Mouse (Mus musculus) gastrocnemius, postnatal 10 days (tissue): Measurements from ENCODE around the gene Samd7. TPM values are rescaled to one million over a fixed set of nuclear protein-coding genes. Genes with fewer than 3 reads are reported as not detected.

Experiments
- DNase-seq: peaks from one replicate; pipeline ENCODE4 v3.0.0; 2021; ENCODE audit warnings: mixed read lengths
- total RNA-seq, 2 experiments: library from RNA; stranded (reverse); gene quantifications; 2 replicates each; pipeline ENCODE4 v1.2.3; 2021

Gene Samd7
- total RNA-seq, 2 experiments from 2014 or later, result 0.26 to 0.36 TPM

DNA sequence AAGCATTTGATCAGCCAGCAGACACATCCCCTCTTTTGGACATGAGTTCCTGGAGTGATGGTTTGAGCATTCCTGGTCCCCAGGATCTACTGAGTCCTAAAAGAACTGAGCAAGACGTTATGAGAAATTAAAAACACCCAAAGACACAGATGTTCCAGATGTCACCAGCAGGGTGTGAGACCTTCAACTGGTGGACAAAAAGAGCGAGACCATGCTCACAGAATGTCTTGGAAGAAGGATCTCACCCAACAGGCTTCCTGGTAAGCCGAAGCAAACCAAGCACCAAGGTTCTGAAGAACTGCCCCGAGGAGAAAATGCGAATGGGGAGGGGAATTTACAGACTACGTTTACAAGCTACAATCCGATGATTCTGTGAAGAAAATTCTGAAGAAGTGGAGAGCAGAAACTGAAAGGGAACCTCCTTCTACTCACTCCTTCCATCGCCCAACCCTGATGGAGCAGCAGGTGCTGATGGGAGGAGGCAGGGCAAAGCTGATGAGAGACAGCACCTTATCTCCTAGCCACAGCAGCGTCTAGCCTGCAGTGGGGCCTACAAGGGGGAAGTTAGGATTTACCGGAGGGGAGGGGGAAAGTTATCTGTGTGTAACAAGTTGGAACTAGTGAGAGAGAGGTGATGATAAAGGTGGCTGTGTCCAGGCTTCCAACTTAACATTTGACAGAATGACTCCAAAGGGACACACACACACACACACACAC, 19.4 kb downstream of the Samd7 start:
- no peak for DNase-seq

DNA sequence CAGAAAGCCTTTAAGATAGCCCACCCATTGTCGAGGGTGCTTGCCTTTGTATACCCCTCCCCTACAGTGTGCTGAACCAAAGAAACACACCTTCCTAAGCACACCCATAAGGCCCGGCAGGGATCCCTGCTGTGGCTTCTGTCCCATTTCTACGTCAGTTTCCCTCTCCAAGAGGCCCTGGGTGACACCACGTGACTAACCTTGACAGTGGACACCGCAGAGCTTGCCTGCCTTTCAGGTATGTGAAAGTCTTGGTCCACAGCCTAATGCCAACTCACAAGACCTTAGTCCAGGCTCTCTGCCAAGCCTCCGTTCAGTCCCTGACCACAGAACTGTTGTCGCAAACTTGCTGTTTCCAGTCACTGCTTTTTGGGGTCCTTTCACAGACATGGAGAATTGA, 20.1 kb downstream of the Samd7 start:
- no peak for DNase-seq

GRCm38 (mm10) chr3:30767271-30767670, 21.2 kb downstream of the Samd7 start:
- DNase-seq, result no peak

DNA sequence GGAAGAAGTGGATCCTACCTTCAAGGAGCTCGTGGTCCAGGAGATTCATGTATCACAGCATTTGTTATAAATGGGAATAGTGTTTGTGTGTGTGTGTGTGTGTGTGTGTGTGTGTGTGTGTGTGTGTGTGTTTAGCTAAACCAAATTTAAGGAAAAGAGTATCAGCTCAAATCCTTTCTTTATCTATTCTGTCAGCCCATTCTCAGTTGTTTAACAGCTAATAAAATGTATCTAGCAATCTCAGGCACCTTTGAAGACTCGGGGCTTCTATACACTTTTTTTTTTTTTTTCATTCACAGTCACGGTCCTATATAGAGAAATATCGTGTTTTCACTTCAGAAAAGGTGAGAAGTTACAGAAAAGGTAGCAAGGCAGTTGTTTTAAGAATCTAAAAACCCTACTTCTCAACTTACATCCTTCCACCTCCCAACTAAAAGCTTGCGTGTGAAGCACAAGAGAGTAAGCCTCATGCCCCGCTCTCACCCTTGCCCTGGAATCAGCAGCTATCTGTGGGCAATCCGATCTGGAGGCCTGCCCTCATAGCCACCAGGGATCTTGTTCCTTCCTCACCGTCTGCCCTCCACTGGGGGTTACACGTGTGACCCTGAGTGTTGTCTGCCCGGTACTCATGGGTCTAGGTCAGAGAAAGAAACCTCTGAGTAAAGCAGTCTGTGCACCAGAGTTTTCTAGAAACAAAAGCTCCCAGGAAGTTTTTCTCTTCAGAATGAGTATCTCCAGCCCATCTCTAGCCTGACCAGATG, 23.8 kb downstream of the Samd7 start:
- no peak for DNase-seq

DNA sequence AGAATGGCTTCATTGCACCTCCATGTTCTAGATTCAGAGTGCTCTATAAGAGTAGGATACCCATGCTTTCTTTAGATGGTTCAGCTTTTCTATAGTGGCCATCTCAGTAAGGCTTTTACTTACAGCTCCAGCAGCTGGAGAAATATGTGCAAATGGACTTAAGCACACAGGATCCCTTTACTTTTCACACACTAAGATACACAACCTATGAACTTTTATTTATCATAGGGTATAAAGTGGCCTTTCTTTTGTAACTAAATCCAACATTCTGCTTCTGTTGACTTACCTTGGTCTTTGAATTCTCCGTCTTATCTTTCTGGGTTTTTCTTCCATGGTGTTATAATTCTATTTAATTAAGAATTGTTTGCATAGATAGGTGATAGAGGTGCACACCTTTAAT, 25.5 kb downstream of the Samd7 start:
- no peak for DNase-seq

DNA sequence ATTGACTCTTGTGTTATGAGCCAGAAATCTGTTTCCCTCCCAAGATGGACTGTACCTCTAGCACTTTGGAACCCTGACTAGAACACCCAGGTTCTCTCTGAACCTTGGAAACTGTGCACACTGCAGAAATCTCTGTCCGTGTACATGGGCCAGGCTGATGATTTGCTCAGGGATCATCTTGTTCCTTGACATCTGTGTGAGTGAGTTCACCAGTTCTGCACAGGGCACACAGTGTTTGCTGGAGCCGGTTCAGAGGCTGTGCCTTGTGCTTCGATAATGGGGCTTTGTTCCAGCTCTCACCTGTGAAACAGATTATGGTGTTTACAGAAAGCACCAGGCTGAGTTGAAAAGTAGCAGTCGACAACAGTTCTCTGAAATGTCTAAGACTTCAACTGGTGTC, 26.5 kb downstream of the Samd7 start:
- no peak for DNase-seq

GRCm38 (mm10) chr3:30774677-30775076, 28.6 kb downstream of the Samd7 start:
- no peak for DNase-seq

- DNase-seq, result no peak
These were observed 31.9 kb downstream of the Samd7 start for GRCm38 (mm10) chr3:30777984-30778383.

GRCm38 (mm10) chr3:30788531-30788930, 42.4 kb downstream of the Samd7 start:
- no peak for DNase-seq

DNA sequence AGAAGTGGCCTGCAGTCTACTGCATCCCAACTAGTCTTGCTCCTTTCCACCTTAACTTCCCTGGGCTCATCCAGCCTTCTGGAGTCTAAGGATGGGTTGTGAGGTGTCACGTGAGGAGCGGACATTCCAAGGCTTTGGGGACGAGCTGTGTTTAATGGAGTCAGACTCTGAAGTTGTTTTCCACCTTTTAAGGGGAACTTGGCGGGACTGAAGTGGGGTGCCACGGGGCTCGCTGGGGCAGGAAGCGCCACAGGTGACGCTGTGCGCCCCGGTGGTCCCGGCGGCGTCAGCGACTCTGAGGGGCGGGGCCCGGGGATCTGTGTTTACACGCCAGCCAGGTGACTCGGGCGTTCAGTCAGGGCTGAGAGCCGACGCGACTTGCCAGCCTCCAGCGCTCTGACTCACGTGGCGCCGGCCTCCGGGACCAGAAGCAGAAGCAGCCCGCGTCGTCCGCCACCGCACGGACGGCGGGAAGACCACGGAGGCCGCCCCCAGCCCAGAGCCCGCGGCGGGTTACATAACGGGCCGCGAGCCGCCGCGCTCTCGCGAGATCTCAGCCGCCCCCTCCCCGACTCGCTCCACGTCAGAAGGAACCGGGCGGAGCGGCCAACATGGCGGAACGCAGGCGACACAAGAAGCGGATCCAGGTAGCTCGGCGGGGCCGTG, 46.8 kb downstream of the Samd7 start, which contains the start of gene Sec62:
Sec62 (plus strand) TSS at position 139 of the 666 bp plus-strand sequence.
- DNase-seq, result peak; percentile 96

DNA sequence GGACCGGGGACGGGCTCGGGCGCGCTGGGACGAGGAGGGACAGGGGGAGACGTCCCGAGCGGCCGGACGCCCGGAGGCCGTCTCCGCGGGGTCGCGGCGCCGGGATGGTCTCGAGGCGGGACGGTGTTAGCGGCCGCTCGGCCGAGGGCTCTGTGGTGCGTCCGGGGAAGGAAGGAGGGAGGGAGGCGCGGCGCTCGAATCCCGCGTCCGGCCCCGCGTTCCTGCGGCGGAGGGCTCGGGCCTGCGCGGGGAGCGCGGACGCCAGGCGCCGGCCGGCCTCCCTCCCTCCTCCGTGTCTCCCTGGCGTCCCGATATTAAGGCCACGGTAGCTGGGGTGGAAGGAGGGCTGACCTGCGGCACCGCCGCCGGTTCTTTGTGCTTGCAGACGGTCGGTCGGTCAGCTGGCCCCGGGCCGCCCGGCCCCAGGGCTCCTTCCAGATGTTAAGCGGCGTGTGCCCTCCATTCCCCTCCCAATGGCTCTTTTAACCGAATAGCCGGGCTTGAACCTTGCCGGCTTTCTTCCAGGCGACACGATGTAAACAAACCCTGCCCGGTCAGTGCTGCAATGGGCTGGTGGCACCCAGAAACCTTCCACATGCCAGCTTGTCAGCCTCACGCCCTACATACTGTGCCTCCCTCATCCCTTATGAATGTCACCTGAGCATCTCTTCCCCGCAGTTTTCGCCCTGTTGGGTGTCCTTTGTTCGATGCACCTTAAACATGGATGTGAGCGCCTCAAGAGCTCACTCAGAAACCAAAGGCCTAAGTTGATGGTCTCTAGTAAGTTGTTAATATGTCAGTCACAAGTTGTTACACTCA, 47.5 kb downstream of the Samd7 start:
- DNase-seq, result peak; percentile 40

GRCm38 (mm10) chr3:30802171-30802570, 56.1 kb downstream of the Samd7 start:
- no peak for DNase-seq

- no peak for DNase-seq
These were observed 66.8 kb downstream of the Samd7 start for GRCm38 (mm10) chr3:30812881-30813280.

Other genes starting within 250 kb of the Samd7 start
- gene Mecom, start 198.3 kb upstream of the Samd7 start, total RNA-seq, result 10 to 100 TPM; 10.1 to 14.5 TPM
- gene Actrt3, start 146.4 kb upstream of the Samd7 start, total RNA-seq, result not detected
- 10 to 100 TPM; 11.7 to 15.0 TPM for gene Mynn, start 144.2 kb upstream of the Samd7 start, total RNA-seq
- not detected for gene Lrriq4, start 101.8 kb upstream of the Samd7 start, total RNA-seq
- not detected for gene Lrrc34, start 98.4 kb upstream of the Samd7 start, total RNA-seq
- not detected for gene Lrrc31, start 46.5 kb upstream of the Samd7 start, total RNA-seq
- 10 to 100 TPM; 53.1 to 67.8 TPM for gene Sec62, start 46.6 kb downstream of the Samd7 start, total RNA-seq
- 1 to 10 TPM in 1 of 2 experiments, under 1 TPM in 1; 0.87 to 1.7 TPM for gene Gpr160, start 109.7 kb downstream of the Samd7 start, total RNA-seq
- gene Phc3, start 223.1 kb downstream of the Samd7 start, total RNA-seq, result 10 to 100 TPM; 13.6 to 19.2 TPM
- gene Prkci, start 249.5 kb downstream of the Samd7 start, total RNA-seq, result 10 to 100 TPM; 12.5 to 19.6 TPM